Mouse (Mus musculus): ENCODE data around the gene Vezf1. TPM values are rescaled to one million over a fixed set of nuclear protein-coding genes. Genes with fewer than 3 reads are reported as not detected.
"Not testable (repeated sequence)": the region's sequence is repeated elsewhere in the genome, so short reads cannot be mapped to it uniquely, and the experiment has no call there.

Gene Vezf1
- polyA plus RNA-seq, 1 experiment from 2014 or later = 35.0 TPM

DNA sequence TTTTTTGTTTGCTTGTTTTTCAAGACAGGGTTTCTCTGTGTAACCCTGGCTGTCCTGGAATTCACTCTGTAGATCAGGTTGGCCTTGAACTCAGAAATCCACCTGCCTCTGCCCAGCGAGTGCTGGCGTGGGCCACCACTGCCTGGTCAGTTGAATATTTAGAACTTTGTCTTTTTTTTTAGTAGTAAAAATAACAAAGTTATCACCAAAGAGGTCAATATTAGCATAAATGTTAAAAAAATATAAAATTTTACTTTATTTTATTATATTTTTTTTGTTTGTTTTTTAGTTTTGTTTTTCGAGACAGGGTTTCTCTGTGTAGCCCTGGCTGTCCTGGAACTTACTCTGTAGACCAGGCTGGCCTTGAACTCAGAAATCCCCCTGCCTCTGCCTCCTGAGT lies 22.9 kb upstream of the Vezf1 start:
- not testable (repeated sequence) for ATAC-seq (ENCODE audit: low FRiP score); H3K4me3 ChIP-seq (replicated peaks); H3K27ac ChIP-seq (replicated peaks); H3K4me2 ChIP-seq; H3K27me3 ChIP-seq (replicated peaks); H3K9me3 ChIP-seq (replicated peaks); H3K9ac ChIP-seq (replicated peaks); H3K36me3 ChIP-seq
- 95% methylated on average over 3 of the region's 3 CpGs for WGBS
- peaks cover 25% of the 10 kb centered on the region for H3K4me1 ChIP-seq

GRCm38 (mm10) chr11:88045878-88046277 lies 22.2 kb upstream of the Vezf1 start:
- ATAC-seq (ENCODE audit: low FRiP score) = no peak
- peak overlapping the region; percentile 72; the same call in 1 of the 2 replicates for H3K4me3 ChIP-seq (replicated peaks)
- WGBS = 89% methylated on average over 4 of the region's 4 CpGs
- H3K27me3 ChIP-seq (replicated peaks) = no peaks in the 10 kb centered on the region
- H3K27ac ChIP-seq (replicated peaks) = no peak overlapping the region
- peak overlapping the region; percentile 64 for H3K4me2 ChIP-seq
- H3K9me3 ChIP-seq (replicated peaks) = no peaks in the 10 kb centered on the region
- no peak overlapping the region for H3K9ac ChIP-seq (replicated peaks)
- peaks cover 29% of the 10 kb centered on the region for H3K4me1 ChIP-seq
- peaks cover 6% of the 10 kb centered on the region for H3K36me3 ChIP-seq

GRCm38 (mm10) chr11:88046323-88046937 lies 21.6 kb upstream of the Vezf1 start:
- Histone ChIP-seq H3K4me1 (peaks cover 32% of the 10 kb centered on the region), H3K36me3 (peaks cover 9% of the 10 kb centered on the region), H3K4me3 (replicated peaks) (peak overlapping the region; percentile 72), H3K4me2 (peak overlapping the region; percentile 64), H3K9me3 (replicated peaks) (no peaks in the 10 kb centered on the region), H3K27ac (replicated peaks) (peak overlapping the region; percentile 99), H3K27me3 (replicated peaks) (no peaks in the 10 kb centered on the region), H3K9ac (replicated peaks) (peak overlapping the region; percentile 99)
- no peak for ATAC-seq (ENCODE audit: low FRiP score)
- WGBS = 63% methylated on average over 17 of the region's 17 CpGs

DNA sequence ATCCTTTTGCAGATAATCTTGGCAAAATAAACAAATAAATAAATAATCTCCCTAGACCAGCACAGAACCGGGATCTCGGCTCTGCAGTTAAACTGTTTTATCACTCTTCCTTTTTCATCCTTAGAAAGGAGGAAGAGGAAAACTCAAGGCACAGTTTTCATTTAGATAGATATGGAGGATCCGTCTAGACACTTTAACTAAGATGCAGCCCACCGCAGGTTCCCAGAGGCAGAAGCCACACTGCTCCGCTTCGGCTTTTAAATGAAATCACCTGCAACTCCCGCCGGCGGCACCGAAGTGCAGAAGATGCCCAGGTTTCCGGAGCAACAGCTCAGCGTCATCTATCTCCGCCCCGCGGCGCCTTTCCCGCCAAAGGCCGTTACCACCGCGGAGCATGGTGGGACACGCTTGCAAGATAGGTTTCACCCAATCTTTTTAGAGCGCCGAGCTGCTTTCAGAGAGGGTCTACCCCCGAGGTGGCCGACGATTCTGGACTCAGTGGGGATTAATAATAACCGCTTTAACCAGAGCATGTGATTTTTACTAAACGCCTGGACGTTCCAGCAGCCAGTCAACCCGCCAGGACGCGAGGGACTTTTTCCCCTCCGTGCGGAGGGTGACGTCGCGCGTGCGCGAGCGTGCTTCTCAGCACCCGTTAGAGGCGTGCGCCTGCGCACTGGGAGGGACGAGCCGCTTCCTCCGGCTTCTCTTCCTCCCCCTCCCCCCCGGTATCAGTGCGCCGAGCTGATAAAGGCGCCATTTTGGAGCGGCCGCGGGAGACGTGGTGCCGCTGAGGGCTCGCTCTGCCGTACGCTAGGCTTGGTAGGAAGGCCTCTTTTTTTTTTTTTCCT lies 20.9 kb upstream of the Vezf1 start, which contains the start of gene Srsf1:
TSS of gene Srsf1 (plus strand) at position 430 of the 851 bp plus-strand sequence.
- peak within 1 kb of the TSS; percentile 99 for H3K27ac ChIP-seq (replicated peaks)
- peak within 1 kb of the TSS; percentile 64 for H3K4me2 ChIP-seq
- H3K4me3 ChIP-seq (replicated peaks) = peak within 1 kb of the TSS; percentile 72
- WGBS = under 1% methylated on average over 58 of the region's 60 CpGs
- no peaks in the 10 kb centered on the region for H3K27me3 ChIP-seq (replicated peaks)
- peak; percentile 92 for ATAC-seq (ENCODE audit: low FRiP score)
- H3K9me3 ChIP-seq (replicated peaks) = no peaks in the 10 kb centered on the region
- H3K36me3 ChIP-seq = peaks cover 11% of the 10 kb centered on the region
- H3K4me1 ChIP-seq = peaks cover 35% of the 10 kb centered on the region
- H3K9ac ChIP-seq (replicated peaks) = peak within 1 kb of the TSS; percentile 99

GRCm38 (mm10) chr11:88047871-88048531 lies 20.1 kb upstream of the Vezf1 start:
- no peaks in the 10 kb centered on the region for H3K27me3 ChIP-seq (replicated peaks)
- peak overlapping the region; percentile 99 for H3K27ac ChIP-seq (replicated peaks)
- H3K4me3 ChIP-seq (replicated peaks) = peak overlapping the region; percentile 72
- peak; percentile 86 for ATAC-seq (ENCODE audit: low FRiP score)
- WGBS = under 1% methylated on average over 61 of the region's 76 CpGs
- H3K9me3 ChIP-seq (replicated peaks) = no peaks in the 10 kb centered on the region
- H3K9ac ChIP-seq (replicated peaks) = peak overlapping the region; percentile 99
- peak overlapping the region; percentile 64 for H3K4me2 ChIP-seq
- H3K36me3 ChIP-seq = peaks cover 16% of the 10 kb centered on the region
- H3K4me1 ChIP-seq = peaks cover 41% of the 10 kb centered on the region

DNA sequence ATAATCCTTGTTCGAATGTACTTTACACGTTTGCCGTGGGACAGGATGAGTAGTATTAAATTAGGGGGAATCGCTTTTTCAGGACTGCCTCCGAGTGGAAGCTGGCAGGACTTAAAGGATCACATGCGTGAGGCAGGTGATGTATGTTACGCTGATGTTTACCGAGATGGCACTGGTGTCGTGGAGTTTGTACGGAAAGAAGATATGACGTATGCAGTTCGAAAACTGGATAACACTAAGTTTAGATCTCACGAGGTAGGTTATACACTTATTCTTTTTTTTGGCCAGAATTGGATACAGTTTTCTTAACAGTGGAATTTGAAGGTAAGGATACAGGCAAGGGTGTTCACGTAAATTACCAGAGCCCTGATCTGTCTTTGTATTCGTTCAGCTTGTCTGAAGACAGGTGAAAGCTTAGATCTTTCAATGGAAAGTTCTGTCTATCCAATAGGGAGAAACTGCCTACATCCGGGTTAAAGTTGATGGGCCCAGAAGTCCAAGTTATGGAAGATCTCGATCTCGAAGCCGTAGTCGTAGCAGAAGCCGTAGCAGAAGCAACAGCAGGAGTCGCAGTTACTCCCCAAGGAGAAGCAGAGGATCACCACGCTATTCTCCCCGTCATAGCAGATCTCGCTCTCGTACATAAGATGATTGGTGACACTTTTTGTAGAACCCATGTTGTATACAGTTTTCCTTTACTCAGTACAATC lies 19.0 kb upstream of the Vezf1 start:
- peak overlapping the region; percentile 64 for H3K4me2 ChIP-seq
- no peak for ATAC-seq (ENCODE audit: low FRiP score)
- no peaks in the 10 kb centered on the region for H3K27me3 ChIP-seq (replicated peaks)
- 0 out of 2 replicates have a peak overlapping the region, but pooled peaks have one; percentile 99 for H3K27ac ChIP-seq (replicated peaks)
- H3K9ac ChIP-seq (replicated peaks) = peak overlapping the region; percentile 99
- H3K4me3 ChIP-seq (replicated peaks) = peak overlapping the region; percentile 72
- H3K36me3 ChIP-seq = peaks cover 16% of the 10 kb centered on the region
- WGBS = 17% methylated on average over 26 of the region's 26 CpGs
- peaks cover 44% of the 10 kb centered on the region for H3K4me1 ChIP-seq
- H3K9me3 ChIP-seq (replicated peaks) = no peaks in the 10 kb centered on the region

GRCm38 (mm10) chr11:88049732-88050131 lies 18.3 kb upstream of the Vezf1 start:
- ATAC-seq (ENCODE audit: low FRiP score) = no peak
- no peak overlapping the region for H3K9ac ChIP-seq (replicated peaks)

DNA sequence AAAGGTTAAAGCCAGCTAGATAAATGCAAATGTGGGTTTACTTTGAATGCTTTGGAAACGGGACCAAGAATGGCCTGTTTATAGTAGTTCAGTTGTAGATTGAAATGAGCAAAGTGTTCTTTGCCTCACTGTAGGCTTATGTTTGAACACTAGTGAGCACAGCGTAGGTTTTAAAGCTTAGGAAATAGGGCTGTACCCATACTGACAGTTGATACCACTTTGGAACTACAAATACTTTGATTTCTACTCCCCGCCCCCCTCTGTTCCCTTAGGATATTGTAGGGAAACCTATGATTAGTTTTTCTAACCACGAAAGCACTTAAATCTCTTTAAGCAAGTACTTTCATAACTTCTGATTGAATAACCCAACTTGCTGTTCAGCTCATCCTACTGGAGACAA lies 15.4 kb upstream of the Vezf1 start:
- Histone ChIP-seq H3K9me3 (replicated peaks) (no peaks in the 10 kb centered on the region), H3K36me3 (peaks cover 16% of the 10 kb centered on the region), H3K9ac (replicated peaks) (no peak overlapping the region), H3K27me3 (replicated peaks) (no peaks in the 10 kb centered on the region), H3K4me1 (peaks cover 33% of the 10 kb centered on the region), H3K4me3 (replicated peaks) (no peak overlapping the region), H3K27ac (replicated peaks) (no peak overlapping the region), H3K4me2 (no peak overlapping the region)
- 81% methylated on average over 4 of the region's 4 CpGs for WGBS
- ATAC-seq (ENCODE audit: low FRiP score) = no peak

More at GRCm38 (mm10) chr11:88049732-88050131, 18.3 kb upstream of the Vezf1 start:
- Histone ChIP-seq H3K36me3 (peaks cover 16% of the 10 kb centered on the region), H3K4me3 (replicated peaks) (peak overlapping the region; percentile 72; the same call in 1 of the 2 replicates), H3K27ac (replicated peaks) (no peak overlapping the region), H3K27me3 (replicated peaks) (no peaks in the 10 kb centered on the region), H3K9me3 (replicated peaks) (no peaks in the 10 kb centered on the region), H3K4me2 (peak overlapping the region; percentile 64), H3K4me1 (peaks cover 44% of the 10 kb centered on the region)

- no peak for ATAC-seq (ENCODE audit: low FRiP score)
- 54% methylated on average over 3 of the region's 3 CpGs for WGBS
- Histone ChIP-seq H3K9me3 (replicated peaks) (no peaks in the 10 kb centered on the region), H3K27me3 (replicated peaks) (no peaks in the 10 kb centered on the region), H3K27ac (replicated peaks) (no peak overlapping the region), H3K4me3 (replicated peaks) (no peak overlapping the region), H3K4me1 (peaks cover 32% of the 10 kb centered on the region), H3K36me3 (peaks cover 16% of the 10 kb centered on the region), H3K9ac (replicated peaks) (no peak overlapping the region), H3K4me2 (no peak overlapping the region)
Measured at GRCm38 (mm10) chr11:88053821-88054220, 14.3 kb upstream of the Vezf1 start.

- H3K4me3 ChIP-seq (replicated peaks) = no peak overlapping the region
- H3K27me3 ChIP-seq (replicated peaks) = no peaks in the 10 kb centered on the region
- WGBS = 83% methylated on average over 1 of the region's 1 CpGs
- peaks cover 16% of the 10 kb centered on the region for H3K36me3 ChIP-seq
- H3K9ac ChIP-seq (replicated peaks) = no peak overlapping the region
- H3K4me2 ChIP-seq = no peak overlapping the region
- H3K9me3 ChIP-seq (replicated peaks) = no peaks in the 10 kb centered on the region
- peaks cover 24% of the 10 kb centered on the region for H3K4me1 ChIP-seq
- no peak overlapping the region for H3K27ac ChIP-seq (replicated peaks)
- ATAC-seq (ENCODE audit: low FRiP score) = no peak
Measured at GRCm38 (mm10) chr11:88054589-88054988, 13.5 kb upstream of the Vezf1 start.

DNA sequence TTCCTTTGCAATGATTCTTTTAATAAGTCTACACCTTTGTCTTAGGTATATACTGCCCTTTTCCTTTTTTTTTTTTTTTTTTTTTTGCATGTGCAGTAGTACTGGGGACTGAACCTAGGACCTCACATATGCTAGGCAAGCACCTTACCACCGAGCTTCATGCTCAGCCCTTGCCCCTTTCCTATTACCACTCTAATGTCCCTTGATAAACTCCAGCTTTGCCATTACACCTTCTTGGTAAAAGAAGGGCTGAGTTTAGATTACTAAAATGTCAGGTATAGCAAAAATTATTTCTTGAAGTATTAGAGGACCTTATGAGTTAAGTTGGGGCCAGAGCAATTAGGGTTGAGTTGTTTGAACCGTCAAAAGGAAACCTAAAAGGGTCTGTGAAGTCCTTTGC lies 12.3 kb upstream of the Vezf1 start:
- Histone ChIP-seq H3K36me3 (peaks cover 11% of the 10 kb centered on the region), H3K4me2 (no peak overlapping the region), H3K4me3 (replicated peaks) (no peak overlapping the region), H3K27me3 (replicated peaks) (no peaks in the 10 kb centered on the region), H3K9me3 (replicated peaks) (no peaks in the 10 kb centered on the region), H3K27ac (replicated peaks) (no peak overlapping the region), H3K4me1 (peaks cover 16% of the 10 kb centered on the region), H3K9ac (replicated peaks) (no peak overlapping the region)
- 91% methylated on average over 2 of the region's 2 CpGs for WGBS
- no peak for ATAC-seq (ENCODE audit: low FRiP score)
